ENCODE assay signal across 22 mouse cellular contexts in the genomic region with DNA sequence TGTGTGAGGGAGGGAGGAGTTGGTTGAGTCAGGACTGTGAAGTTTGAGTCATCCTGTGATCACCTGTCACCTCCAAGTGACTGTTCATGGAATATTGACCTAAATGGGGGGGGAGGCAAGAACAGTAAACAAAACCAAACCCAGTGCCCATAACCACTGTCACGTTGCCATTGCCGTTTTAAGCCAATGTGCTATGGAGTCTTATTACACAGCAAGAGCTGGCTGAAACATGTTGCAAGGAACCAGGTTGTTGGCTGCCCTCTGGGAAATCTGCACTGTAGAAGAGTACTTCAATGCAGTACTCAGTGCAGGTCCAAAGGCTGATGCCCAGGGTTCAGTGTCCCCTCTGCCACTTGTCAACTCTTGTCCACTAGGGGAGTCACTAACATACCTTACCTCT.
DNase-seq lines count a peak whose midpoint lies in the region; ATAC-seq and TF ChIP-seq lines count a peak whose summit lies in the region.
"Had no signal": no experiment of that assay in that cellular context is flagged by ENCODE, and none has a peak within 500 bp of the region (broad histone marks: within the 10 kb centered on the region; RNA-seq: fewer than 3 reads in every experiment).

No protein-coding gene starts in this region.

- no peak overlapping the region for H3K27ac ChIP-seq in liver, adult 2 months (replicated peaks; ENCODE audit: insufficient read depth, low read depth, low read length)
- no peak overlapping the region for H3K27ac ChIP-seq in liver, embryonic 11.5 days (ENCODE audit: low read depth, low read length)
- no peak overlapping the region for H3K27ac ChIP-seq in lung, embryonic 14.5 days (ENCODE audit: low read depth)
- no peak overlapping the region for H3K27ac ChIP-seq in stomach, postnatal 0 days (replicated peaks)
- H3K27ac ChIP-seq: embryonic facial prominence, embryonic 12.5 days; embryonic facial prominence, embryonic 15.5 days; gastrocnemius, adult 2 months; hindbrain, embryonic 13.5 days had no signal

- no peaks in the 10 kb centered on the region for H3K27me3 ChIP-seq in liver, adult 2 months (ENCODE audit: control insufficient read depth, insufficient read depth, low read length)
- H3K27me3 ChIP-seq in liver, embryonic 11.5 days (replicated peaks; ENCODE audit: control insufficient read depth, insufficient read depth, low read length) = no peaks in the 10 kb centered on the region
- H3K27me3 ChIP-seq in lung, embryonic 14.5 days (ENCODE audit: insufficient read depth, low read length) = no peaks in the 10 kb centered on the region
- H3K27me3 ChIP-seq in stomach, postnatal 0 days (ENCODE audit: control insufficient read depth, insufficient read depth, low read length) = no peaks in the 10 kb centered on the region
- H3K27me3 ChIP-seq: embryonic facial prominence, embryonic 12.5 days; embryonic facial prominence, embryonic 15.5 days had no signal

- H3K79me2 ChIP-seq in liver, adult 2 months (ENCODE audit: control insufficient read depth, insufficient read depth, low read length) = no peaks in the 10 kb centered on the region

- no peak overlapping the region for H3K9ac ChIP-seq in liver, adult 2 months (ENCODE audit: low read depth, low read length)
- H3K9ac ChIP-seq in liver, embryonic 11.5 days (ENCODE audit: low read depth, low read length) = no peak overlapping the region
- no peak overlapping the region for H3K9ac ChIP-seq in lung, embryonic 14.5 days
- no peak overlapping the region for H3K9ac ChIP-seq in stomach, postnatal 0 days (ENCODE audit: low read length)
- H3K9ac ChIP-seq: embryonic facial prominence, embryonic 12.5 days; embryonic facial prominence, embryonic 15.5 days; forebrain, postnatal 0 days; hindbrain, embryonic 13.5 days had no signal

- peaks cover 6% of the 10 kb centered on the region; the same call in 1 of the 2 replicates for H3K4me1 ChIP-seq in liver, adult 2 months (ENCODE audit: control insufficient read depth, insufficient read depth, low read length)
- no peaks in the 10 kb centered on the region; the same call in 1 of the 2 replicates for H3K4me1 ChIP-seq in liver, embryonic 11.5 days (replicated peaks; ENCODE audit: control insufficient read depth, insufficient read depth, low read length)
- no peaks in the 10 kb centered on the region for H3K4me1 ChIP-seq in lung, embryonic 14.5 days (ENCODE audit: insufficient read depth)
- no peaks in the 10 kb centered on the region for H3K4me1 ChIP-seq in stomach, postnatal 0 days (replicated peaks; ENCODE audit: control insufficient read depth, insufficient read depth)
- H3K4me1 ChIP-seq: embryonic facial prominence, embryonic 15.5 days had no signal

- WGBS in liver, adult 2 months = 18% methylated on average over 2 of the region's 2 CpGs
- WGBS in liver, embryonic 11.5 days = 60% methylated on average over 2 of the region's 2 CpGs
- 38% methylated on average over 2 of the region's 2 CpGs for WGBS in lung, embryonic 14.5 days
- WGBS in stomach, postnatal 0 days = 57% methylated on average over 2 of the region's 2 CpGs

- 0 out of 2 replicates have a peak, but pooled peaks have one; percentile 13 for TF ChIP-seq CTCF in liver, adult 2 months (IDR thresholded peaks at IDR 0.05; ENCODE audit: low read depth, low read length)
- TF ChIP-seq CTCF in lung, embryonic 14.5 days (IDR thresholded peaks at IDR 0.05; ENCODE audit: low read depth) = peak; percentile 28
- peak; percentile 22; the same call in 1 of the 2 replicates for TF ChIP-seq CTCF in stomach, postnatal 0 days (IDR thresholded peaks at IDR 0.05; ENCODE audit: low read depth)

- TF ChIP-seq EP300 in stomach, postnatal 0 days (optimal IDR thresholded peaks at IDR 0.05) = no peak

- no peak for ATAC-seq in liver, embryonic 11.5 days (replicated peaks; ENCODE audit: low FRiP score)
- no peak for ATAC-seq in lung, embryonic 14.5 days (ENCODE audit: insufficient read depth)
- peak; percentile 91 for ATAC-seq in stomach, postnatal 0 days (ENCODE audit: low FRiP score, low TSS enrichment)
- ATAC-seq: CD4-positive, CD25-positive, alpha-beta regulatory T cell, adult 4 months; forebrain, embryonic 14.5 days; forebrain, postnatal 0 days had no signal

- no peaks in the 10 kb centered on the region for H3K9me3 ChIP-seq in liver, embryonic 11.5 days (ENCODE audit: control insufficient read depth, low read length)
- no peaks in the 10 kb centered on the region for H3K9me3 ChIP-seq in lung, embryonic 14.5 days (ENCODE audit: low read depth, low read length)
- H3K9me3 ChIP-seq in stomach, postnatal 0 days (ENCODE audit: control insufficient read depth, low read length) = no peaks in the 10 kb centered on the region
- H3K9me3 ChIP-seq: embryonic facial prominence, embryonic 12.5 days; embryonic facial prominence, embryonic 15.5 days; hindbrain, embryonic 13.5 days had no signal

- DNase-seq in liver, adult 2 months (ENCODE audit: extremely low read depth, low read depth, low spot score) = peak; percentile 89
- no peak for DNase-seq in liver, embryonic 11.5 days (ENCODE audit: low spot score)
- DNase-seq in lung, embryonic 14.5 days = no peak
- no peak for DNase-seq in lung, postnatal 36 days
- DNase-seq in stomach, postnatal 0 days (ENCODE audit: low spot score) = peak; percentile 52
- DNase-seq in kidney, adult 8-10 months = no peak
- DNase-seq: adrenal gland, adult 2 months; adrenal gland, postnatal 14 days; cerebellum, adult 11 months; cerebellum, adult 2 months; cerebellum, adult 9-11 months; cerebellum, postnatal 25 days; forebrain, postnatal 0 days; gastrocnemius, adult 2 months; gastrocnemius, postnatal 14 days; heart, adult 11 months had no signal

- H3K4me3 ChIP-seq in liver, adult 2 months (ENCODE audit: insufficient read depth, low read depth, low read length) = no peak overlapping the region
- H3K4me3 ChIP-seq in liver, embryonic 11.5 days (ENCODE audit: low read depth, low read length) = no peak overlapping the region
- H3K4me3 ChIP-seq in lung, embryonic 14.5 days (ENCODE audit: low read depth, low read length) = no peak overlapping the region
- no peak overlapping the region for H3K4me3 ChIP-seq in stomach, postnatal 0 days (ENCODE audit: low read depth, low read length)
- H3K4me3 ChIP-seq: embryonic facial prominence, embryonic 12.5 days; embryonic facial prominence, embryonic 15.5 days; gastrocnemius, adult 2 months; hindbrain, embryonic 13.5 days had no signal

- no peak for TF ChIP-seq POLR2A in liver, adult 2 months (IDR thresholded peaks at IDR 0.05; ENCODE audit: extremely low read depth, insufficient read depth, low read length)

- H3K4me2 ChIP-seq in liver, embryonic 11.5 days = no peak overlapping the region
- H3K4me2 ChIP-seq in lung, embryonic 14.5 days = no peak overlapping the region
- no peak overlapping the region for H3K4me2 ChIP-seq in stomach, postnatal 0 days (replicated peaks; ENCODE audit: low read depth)
- H3K4me2 ChIP-seq: embryonic facial prominence, embryonic 12.5 days; embryonic facial prominence, embryonic 15.5 days; heart, embryonic 11.5 days; hindbrain, embryonic 13.5 days had no signal

- no peaks in the 10 kb centered on the region for H3K36me3 ChIP-seq in liver, adult 2 months (ENCODE audit: control insufficient read depth, insufficient read depth, low read length)
- H3K36me3 ChIP-seq in liver, embryonic 11.5 days (ENCODE audit: control insufficient read depth, insufficient read depth, low read length) = no peaks in the 10 kb centered on the region
- no peaks in the 10 kb centered on the region for H3K36me3 ChIP-seq in lung, embryonic 14.5 days (ENCODE audit: insufficient read depth)
- H3K36me3 ChIP-seq in stomach, postnatal 0 days (ENCODE audit: control insufficient read depth, insufficient read depth, low read length) = no peaks in the 10 kb centered on the region
- H3K36me3 ChIP-seq: embryonic facial prominence, embryonic 12.5 days; embryonic facial prominence, embryonic 15.5 days; hindbrain, embryonic 13.5 days had no signal

Comparison
In these comparisons a context has a peak if more than half of its experiments do, and no peak if none do; other contexts are left out.
1. DNase-seq: peak in liver, adult 2 months (single experiment) and stomach, postnatal 0 days (single experiment); none in liver, embryonic 11.5 days (single experiment), lung, embryonic 14.5 days (single experiment), lung, postnatal 36 days (single experiment) and kidney, adult 8-10 months (0 of 2).
2. Peak in every context shown above with its lines, with median percentiles within 50 percentile points of each other: CTCF ChIP-seq.